11 mouse cellular contexts compared by ENCODE assay signal in the genomic region with DNA sequence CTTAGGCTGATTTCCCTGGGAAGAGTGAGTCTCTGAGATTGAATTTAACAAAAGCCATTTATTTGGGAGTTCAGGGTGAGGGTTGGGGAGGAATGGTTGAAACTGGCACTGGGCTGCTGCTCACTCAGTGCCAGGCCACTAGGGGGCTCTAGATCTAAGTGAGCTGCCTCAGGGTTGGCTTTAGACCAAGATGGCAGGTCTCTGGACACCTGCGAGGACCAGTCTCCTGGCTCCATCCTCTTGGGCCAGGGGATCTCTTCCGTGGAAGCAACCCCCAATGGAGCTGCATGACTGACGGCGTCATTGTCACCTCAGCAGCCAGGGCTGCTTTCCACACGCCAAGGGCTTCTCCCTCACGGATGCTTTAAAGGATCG. TPM values are rescaled to one million over a fixed set of nuclear protein-coding genes. Genes with fewer than 3 reads are reported as not detected.
A peak's percentile ranks its signal among the peaks of the same experiment; 100 is the strongest.
DNase-seq lines count a peak whose midpoint lies in the region; ATAC-seq lines count a peak whose summit lies in the region.
"Had no signal": no experiment of that assay in that cellular context is flagged by ENCODE, and none has a peak within 500 bp of the region (broad histone marks: within the 10 kb centered on the region; RNA-seq: fewer than 3 reads in every experiment).

No protein-coding gene starts in this region.

- DNase-seq in embryonic facial prominence, embryonic 11.5 days (ENCODE audit: low spot score): no peak
- no peak for DNase-seq in embryonic facial prominence, embryonic 10.5 days (ENCODE audit: low spot score)
- DNase-seq in adrenal gland, postnatal 36 days: peak; percentile 57 to 74
- DNase-seq: spleen, adult 18-20 months had no signal

- no peak overlapping the region for H3K9ac ChIP-seq in embryonic facial prominence, embryonic 11.5 days (replicated peaks; ENCODE audit: low read length)
- no peak overlapping the region for H3K9ac ChIP-seq in midbrain, embryonic 13.5 days (replicated peaks)
- H3K9ac ChIP-seq in midbrain, embryonic 16.5 days (ENCODE audit: low read depth, low read length): no peak overlapping the region
- no peak overlapping the region for H3K9ac ChIP-seq in intestine, embryonic 16.5 days (ENCODE audit: low read depth, low read length)
- H3K9ac ChIP-seq: forebrain, embryonic 13.5 days; limb, embryonic 12.5 days had no signal

- no peaks in the 10 kb centered on the region for H3K4me1 ChIP-seq in embryonic facial prominence, embryonic 11.5 days (ENCODE audit: control insufficient read depth, insufficient read depth, low read length)
- no peaks in the 10 kb centered on the region for H3K4me1 ChIP-seq in embryonic facial prominence, embryonic 10.5 days
- no peaks in the 10 kb centered on the region for H3K4me1 ChIP-seq in midbrain, embryonic 13.5 days (replicated peaks)
- H3K4me1 ChIP-seq in midbrain, embryonic 16.5 days (ENCODE audit: control insufficient read depth, insufficient read depth, low read length): no peaks in the 10 kb centered on the region
- peaks cover 4% of the 10 kb centered on the region; the same call in 1 of the 2 replicates for H3K4me1 ChIP-seq in intestine, embryonic 16.5 days (ENCODE audit: control insufficient read depth, insufficient read depth, low read length)
- H3K4me1 ChIP-seq: forebrain, embryonic 13.5 days; limb, embryonic 12.5 days had no signal

- H3K4me3 ChIP-seq in embryonic facial prominence, embryonic 11.5 days (ENCODE audit: low read depth, low read length): no peak overlapping the region
- H3K4me3 ChIP-seq in embryonic facial prominence, embryonic 10.5 days: no peak overlapping the region
- no peak overlapping the region for H3K4me3 ChIP-seq in midbrain, embryonic 13.5 days (replicated peaks)
- no peak overlapping the region for H3K4me3 ChIP-seq in midbrain, embryonic 16.5 days (ENCODE audit: low read depth, low read length)
- H3K4me3 ChIP-seq in intestine, embryonic 16.5 days (ENCODE audit: low read length): no peak overlapping the region
- H3K4me3 ChIP-seq: forebrain, embryonic 13.5 days; limb, embryonic 12.5 days had no signal

- no peak overlapping the region for H3K4me2 ChIP-seq in embryonic facial prominence, embryonic 11.5 days (ENCODE audit: low read depth, low read length)
- no peak overlapping the region for H3K4me2 ChIP-seq in midbrain, embryonic 13.5 days (replicated peaks)
- H3K4me2 ChIP-seq in midbrain, embryonic 16.5 days (ENCODE audit: low read length): no peak overlapping the region
- no peak overlapping the region for H3K4me2 ChIP-seq in intestine, embryonic 16.5 days (ENCODE audit: low read depth, low read length)
- H3K4me2 ChIP-seq: forebrain, embryonic 13.5 days; limb, embryonic 12.5 days had no signal

- no peaks in the 10 kb centered on the region for H3K36me3 ChIP-seq in embryonic facial prominence, embryonic 11.5 days (replicated peaks; ENCODE audit: control insufficient read depth, insufficient read depth, low read depth, low read length)
- H3K36me3 ChIP-seq in embryonic facial prominence, embryonic 10.5 days (replicated peaks): no peaks in the 10 kb centered on the region
- H3K36me3 ChIP-seq in midbrain, embryonic 13.5 days: no peaks in the 10 kb centered on the region
- no peaks in the 10 kb centered on the region for H3K36me3 ChIP-seq in midbrain, embryonic 16.5 days (ENCODE audit: control insufficient read depth, insufficient read depth, low read length)
- H3K36me3 ChIP-seq in intestine, embryonic 16.5 days (ENCODE audit: control insufficient read depth, insufficient read depth, low read length): no peaks in the 10 kb centered on the region
- H3K36me3 ChIP-seq: limb, embryonic 12.5 days had no signal

- no peak overlapping the region for H3K27ac ChIP-seq in embryonic facial prominence, embryonic 11.5 days (replicated peaks; ENCODE audit: low read depth, low read length)
- H3K27ac ChIP-seq in embryonic facial prominence, embryonic 10.5 days (replicated peaks): no peak overlapping the region
- no peak overlapping the region for H3K27ac ChIP-seq in midbrain, embryonic 13.5 days
- H3K27ac ChIP-seq in midbrain, embryonic 16.5 days (ENCODE audit: low read length): no peak overlapping the region
- H3K27ac ChIP-seq in intestine, embryonic 16.5 days (ENCODE audit: low read length): no peak overlapping the region
- H3K27ac ChIP-seq: forebrain, embryonic 13.5 days; limb, embryonic 12.5 days had no signal

- H3K27me3 ChIP-seq in embryonic facial prominence, embryonic 11.5 days (ENCODE audit: control insufficient read depth, insufficient read depth, low read length): no peaks in the 10 kb centered on the region
- H3K27me3 ChIP-seq in embryonic facial prominence, embryonic 10.5 days (replicated peaks; ENCODE audit: low read depth, poor library complexity, severe bottlenecking): no peaks in the 10 kb centered on the region
- H3K27me3 ChIP-seq in midbrain, embryonic 13.5 days: no peaks in the 10 kb centered on the region
- no peaks in the 10 kb centered on the region for H3K27me3 ChIP-seq in midbrain, embryonic 16.5 days (ENCODE audit: control insufficient read depth, insufficient read depth, low read depth, low read length)
- no peaks in the 10 kb centered on the region for H3K27me3 ChIP-seq in intestine, embryonic 16.5 days (replicated peaks; ENCODE audit: control insufficient read depth, insufficient read depth, low read length)
- H3K27me3 ChIP-seq: forebrain, embryonic 13.5 days; limb, embryonic 12.5 days had no signal

- ATAC-seq in embryonic facial prominence, embryonic 11.5 days (replicated peaks; ENCODE audit: insufficient number of reproducible peaks, low FRiP score, low TSS enrichment, low read depth): peak; percentile 0; the same call in 1 of the 2 replicates
- peak; percentile 15 for ATAC-seq in midbrain, embryonic 13.5 days
- no peak for ATAC-seq in midbrain, embryonic 16.5 days
- peak; percentile 40 for ATAC-seq in megakaryocyte, adult 5-6 weeks (ENCODE audit: poor library complexity, severe bottlenecking)
- ATAC-seq in activated CD4-positive, CD25-positive, alpha-beta regulatory T cell, adult 4 months: no peak
- ATAC-seq in intestine, embryonic 16.5 days: no peak

- 64% methylated on average over 7 of the region's 7 CpGs for WGBS in embryonic facial prominence, embryonic 11.5 days
- 65% methylated on average over 7 of the region's 7 CpGs for WGBS in embryonic facial prominence, embryonic 10.5 days
- 64% methylated on average over 7 of the region's 7 CpGs for WGBS in midbrain, embryonic 13.5 days
- 63% methylated on average over 7 of the region's 7 CpGs for WGBS in midbrain, embryonic 16.5 days
- 64% methylated on average over 7 of the region's 7 CpGs for WGBS in intestine, embryonic 16.5 days

- H3K9me3 ChIP-seq in embryonic facial prominence, embryonic 11.5 days (replicated peaks; ENCODE audit: control insufficient read depth, low read length): peaks cover 51% of the 10 kb centered on the region
- peaks cover 88% of the 10 kb centered on the region for H3K9me3 ChIP-seq in embryonic facial prominence, embryonic 10.5 days
- peaks cover 68% of the 10 kb centered on the region for H3K9me3 ChIP-seq in midbrain, embryonic 13.5 days
- peaks cover 38% of the 10 kb centered on the region for H3K9me3 ChIP-seq in midbrain, embryonic 16.5 days (replicated peaks; ENCODE audit: control insufficient read depth, low read length, poor library complexity, severe bottlenecking)
- peaks cover 24% of the 10 kb centered on the region for H3K9me3 ChIP-seq in intestine, embryonic 16.5 days (ENCODE audit: control insufficient read depth, low read length)

RNA-seq across cellular contexts. Expression of gene Trpm8, which starts 7.5 kb away (rescaled TPM):
- not detected in 2 replicates for polyA plus RNA-seq in embryonic facial prominence, embryonic 11.5 days (2014; fragmentation: Nextera tagmentation; extraction: Ambion mirVana)
- not detected in 2 replicates for polyA plus RNA-seq in embryonic facial prominence, embryonic 10.5 days (2016; fragmentation: Nextera tagmentation; extraction: Ambion mirVana)
- polyA plus RNA-seq in midbrain, embryonic 13.5 days (2015; fragmentation: Nextera tagmentation; extraction: Ambion mirVana): 0.04 TPM in 1 of 2 replicates, not detected in the other
- polyA plus RNA-seq in midbrain, embryonic 16.5 days (2015; fragmentation: Nextera tagmentation; extraction: Ambion mirVana): 0.11 and 0.17 TPM in 2 replicates
- not detected for total RNA-seq in adrenal gland, postnatal 36 days (2021)
- total RNA-seq in megakaryocyte, adult 5-6 weeks (2015): not detected in 2 replicates
- total RNA-seq in megakaryocyte, adult 5-6 weeks (2017): not detected in 2 replicates
- not detected for polyA plus RNA-seq in activated CD4-positive, CD25-positive, alpha-beta regulatory T cell, adult 4 months (2017; shearing (Covaris generic))
- not detected in 2 replicates for polyA plus RNA-seq in intestine, embryonic 16.5 days (2015; fragmentation: Nextera tagmentation; extraction: Ambion mirVana)
- polyA plus RNA-seq: limb, embryonic 12.5 days had no signal

RNA-seq across cellular contexts. Expression of gene Hjurp, which starts 7.5 kb away (rescaled TPM):
- polyA plus RNA-seq in embryonic facial prominence, embryonic 11.5 days (2014; fragmentation: Nextera tagmentation; extraction: Ambion mirVana): 139 and 152 TPM in 2 replicates
- polyA plus RNA-seq in embryonic facial prominence, embryonic 10.5 days (2016; fragmentation: Nextera tagmentation; extraction: Ambion mirVana): 219 and 220 TPM in 2 replicates
- 107 and 110 TPM in 2 replicates for polyA plus RNA-seq in midbrain, embryonic 13.5 days (2015; fragmentation: Nextera tagmentation; extraction: Ambion mirVana)
- polyA plus RNA-seq in midbrain, embryonic 16.5 days (2015; fragmentation: Nextera tagmentation; extraction: Ambion mirVana): 77.3 and 87.0 TPM in 2 replicates
- total RNA-seq in adrenal gland, postnatal 36 days (2021): 10 to 100 TPM; 31.0 to 35.9 TPM
- total RNA-seq in megakaryocyte, adult 5-6 weeks (2015): 99.8 and 112 TPM in 2 replicates
- total RNA-seq in megakaryocyte, adult 5-6 weeks (2017): 174 and 189 TPM in 2 replicates
- polyA plus RNA-seq in activated CD4-positive, CD25-positive, alpha-beta regulatory T cell, adult 4 months (2017; shearing (Covaris generic)): 10 to 100 TPM; 38.2 to 70.5 TPM
- 135 and 141 TPM in 2 replicates for polyA plus RNA-seq in intestine, embryonic 16.5 days (2015; fragmentation: Nextera tagmentation; extraction: Ambion mirVana)

RNA-seq across cellular contexts. Expression of gene Mroh2a, which starts 58.1 kb away (rescaled TPM):
- 1.00 and 1.7 TPM in 2 replicates for polyA plus RNA-seq in embryonic facial prominence, embryonic 11.5 days (2014; fragmentation: Nextera tagmentation; extraction: Ambion mirVana)
- polyA plus RNA-seq in embryonic facial prominence, embryonic 10.5 days (2016; fragmentation: Nextera tagmentation; extraction: Ambion mirVana): 1.0 and 1.1 TPM in 2 replicates
- polyA plus RNA-seq in midbrain, embryonic 13.5 days (2015; fragmentation: Nextera tagmentation; extraction: Ambion mirVana): 0.68 and 1.0 TPM in 2 replicates
- polyA plus RNA-seq in midbrain, embryonic 16.5 days (2015; fragmentation: Nextera tagmentation; extraction: Ambion mirVana): 0.75 and 0.92 TPM in 2 replicates
- under 1 TPM; 0.30 to 0.43 TPM for total RNA-seq in adrenal gland, postnatal 36 days (2021)
- 0.47 and 1.2 TPM in 2 replicates for total RNA-seq in megakaryocyte, adult 5-6 weeks (2015)
- 0.28 and 0.37 TPM in 2 replicates for total RNA-seq in megakaryocyte, adult 5-6 weeks (2017)
- 1 to 10 TPM; 1.4 to 2.5 TPM for polyA plus RNA-seq in activated CD4-positive, CD25-positive, alpha-beta regulatory T cell, adult 4 months (2017; shearing (Covaris generic))
- polyA plus RNA-seq in intestine, embryonic 16.5 days (2015; fragmentation: Nextera tagmentation; extraction: Ambion mirVana): 0.76 and 0.88 TPM in 2 replicates

Comparison
In these comparisons a context has a peak if more than half of its experiments do, and no peak if none do; other contexts are left out.
1. ATAC-seq: peak in embryonic facial prominence, embryonic 11.5 days (single experiment), midbrain, embryonic 13.5 days (single experiment) and megakaryocyte, adult 5-6 weeks (single experiment); none in midbrain, embryonic 16.5 days (single experiment), activated CD4-positive, CD25-positive, alpha-beta regulatory T cell, adult 4 months (single experiment) and intestine, embryonic 16.5 days (single experiment).
2. DNase-seq: peak in adrenal gland, postnatal 36 days (2 of 2); none in embryonic facial prominence, embryonic 11.5 days (single experiment) and embryonic facial prominence, embryonic 10.5 days (single experiment).